Mouse (Mus musculus) ES-Bruce4 (cell line): ENCODE measurements around the gene Csnk2a1. TPM values are rescaled to one million over a fixed set of nuclear protein-coding genes. Genes with fewer than 3 reads are reported as not detected.

Experiments used
- H3K27ac ChIP-seq: 2 replicates; pipeline ENCODE4 v1.5.1; 2012; ENCODE audit warnings: low read length, inconsistent platforms; ENCODE audit not compliant: insufficient read depth
- H3K27me3 ChIP-seq: 2 replicates; pipeline ENCODE4 v1.6.1; 2012; ENCODE audit warnings: mild to moderate bottlenecking, low read length, inconsistent platforms; ENCODE audit not compliant: control insufficient read depth, poor library complexity, insufficient read depth, severe bottlenecking
- H3K36me3 ChIP-seq: 2 replicates; pipeline ENCODE4 v1.6.1; 2012; ENCODE audit warnings: inconsistent platforms, mild to moderate bottlenecking, low read length, moderate library complexity; ENCODE audit not compliant: control insufficient read depth, poor library complexity, insufficient read depth, severe bottlenecking
- H3K4me1 ChIP-seq: one replicate; pipeline ENCODE4 v1.8.1; 2011; ENCODE audit warnings: low read length; ENCODE audit not compliant: control insufficient read depth, insufficient read depth
- H3K4me3 ChIP-seq: 2 replicates; pipeline ENCODE4 v1.5.1; 2011; ENCODE audit warnings: low read depth, mild to moderate bottlenecking, low read length
- H3K9ac ChIP-seq: 2 replicates; pipeline ENCODE4 v1.6.1; 2012; ENCODE audit warnings: low read depth, mild to moderate bottlenecking, inconsistent platforms; ENCODE audit not compliant: poor library complexity, severe bottlenecking
- H3K9me3 ChIP-seq: replicated peaks from 2 replicates; pipeline ENCODE4 v1.6.1; 2012; ENCODE audit warnings: mild to moderate bottlenecking, low read length, inconsistent platforms; ENCODE audit not compliant: control insufficient read depth, poor library complexity, insufficient read depth, severe bottlenecking
- CTCF ChIP-seq: IDR thresholded peaks from one replicate; pipeline ENCODE4 v1.8.1; 2011; ENCODE audit warnings: low read depth, low read length
- EP300 ChIP-seq: IDR thresholded peaks from 2 replicates; pipeline ENCODE4 v1.6.1; 2011; ENCODE audit warnings: low read depth, low read length; ENCODE audit not compliant: insufficient read depth
- POLR2A ChIP-seq: IDR thresholded peaks from one replicate; pipeline ENCODE4 v1.8.1; 2011; ENCODE audit warnings: low read length; ENCODE audit not compliant: insufficient read depth
- polyA plus RNA-seq: library from polyadenylated mRNA; stranded (reverse); fragments of >200 nt; gene quantifications from 2 replicates; pipeline ENCODE4 v1.2.4, GENCODE M21; 2011; ENCODE audit warnings: low read depth; ENCODE audit not compliant: missing spikeins, insufficient read depth, insufficient read length

Gene Csnk2a1
- polyA plus RNA-seq, result 258 and 280 TPM in 2 replicates

- Histone ChIP-seq H3K36me3 (peaks cover 11% of the 10 kb centered on the region), H3K27me3 (no peaks in the 10 kb centered on the region), H3K4me1 (peaks cover 5% of the 10 kb centered on the region), H3K27ac (peak within 1 kb of the TSS; percentile 87), H3K9ac (peak within 1 kb of the TSS; percentile 95), H3K9me3 (no peaks in the 10 kb centered on the region), H3K4me3 (peak within 1 kb of the TSS; percentile 99)
- TF ChIP-seq CTCF (no peak), POLR2A (no peak), EP300 (no peak)
Measured at GRCm38 (mm10) chr2:152226248-152227050, at the start of gene Csnk2a1. Csnk2a1 (plus strand) TSS chr2:152226839.

GRCm38 (mm10) chr2:152177162-152177805 is 49.4 kb upstream of the Csnk2a1 start:
- Histone ChIP-seq H3K9ac (peak overlapping the region; percentile 72), H3K27ac (peak overlapping the region; percentile 99), H3K36me3 (peaks cover 1% of the 10 kb centered on the region), H3K27me3 (no peaks in the 10 kb centered on the region), H3K4me1 (no peaks in the 10 kb centered on the region), H3K4me3 (peak overlapping the region; percentile 83), H3K9me3 (0 out of 2 replicates have a peak, but pooled peaks cover 6% of the 10 kb centered on the region)
- TF ChIP-seq EP300 (peak; percentile 95; the same call in 1 of the 2 replicates), POLR2A (no peak), CTCF (no peak)

- H3K36me3 ChIP-seq, result peaks cover 5% of the 10 kb centered on the region
- peak overlapping the region; percentile 99 for H3K27ac ChIP-seq
- 0 out of 2 replicates have a peak, but pooled peaks cover 6% of the 10 kb centered on the region for H3K9me3 ChIP-seq
- H3K27me3 ChIP-seq, result no peaks in the 10 kb centered on the region
- TF ChIP-seq POLR2A, result no peak
- TF ChIP-seq CTCF, result no peak
- H3K9ac ChIP-seq, result peak overlapping the region; percentile 72
- H3K4me3 ChIP-seq, result peak overlapping the region; percentile 83
- no peaks in the 10 kb centered on the region for H3K4me1 ChIP-seq
Measured at GRCm38 (mm10) chr2:152177806-152178170, 48.9 kb upstream of the Csnk2a1 start.

- H3K36me3 ChIP-seq, result peaks cover 5% of the 10 kb centered on the region
- peak overlapping the region; percentile 99 for H3K27ac ChIP-seq
- no peaks in the 10 kb centered on the region for H3K27me3 ChIP-seq
- TF ChIP-seq EP300, result peak; percentile 80
- no peak for TF ChIP-seq POLR2A
- 0 out of 2 replicates have a peak, but pooled peaks cover 5% of the 10 kb centered on the region for H3K9me3 ChIP-seq
- peak overlapping the region; percentile 72 for H3K9ac ChIP-seq
- H3K4me3 ChIP-seq, result peak overlapping the region; percentile 41
- no peaks in the 10 kb centered on the region for H3K4me1 ChIP-seq
Measured at GRCm38 (mm10) chr2:152178345-152178744, 48.3 kb upstream of the Csnk2a1 start.

GRCm38 (mm10) chr2:152179301-152179700 is 47.3 kb upstream of the Csnk2a1 start:
- H3K9me3 ChIP-seq, result 0 out of 2 replicates have a peak, but pooled peaks cover 1% of the 10 kb centered on the region
- TF ChIP-seq POLR2A, result no peak
- peak; percentile 42; the same call in 1 of the 2 replicates for TF ChIP-seq EP300
- peak overlapping the region; percentile 72 for H3K9ac ChIP-seq
- no peaks in the 10 kb centered on the region for H3K27me3 ChIP-seq
- H3K4me3 ChIP-seq, result peak overlapping the region; percentile 41
- peaks cover 5% of the 10 kb centered on the region for H3K36me3 ChIP-seq
- H3K27ac ChIP-seq, result peak overlapping the region; percentile 99
- H3K4me1 ChIP-seq, result no peaks in the 10 kb centered on the region

GRCm38 (mm10) chr2:152180323-152180722 is 46.3 kb upstream of the Csnk2a1 start:
- Histone ChIP-seq H3K4me1 (no peaks in the 10 kb centered on the region), H3K27ac (peak overlapping the region; percentile 99), H3K9me3 (0 out of 2 replicates have a peak, but pooled peaks cover 3% of the 10 kb centered on the region)

More at GRCm38 (mm10) chr2:152180323-152180722, 46.3 kb upstream of the Csnk2a1 start:
- peak overlapping the region; percentile 59 for H3K4me3 ChIP-seq
- H3K36me3 ChIP-seq, result peaks cover 5% of the 10 kb centered on the region
- H3K9ac ChIP-seq, result peak overlapping the region; percentile 72; the same call in 1 of the 2 replicates
- no peaks in the 10 kb centered on the region for H3K27me3 ChIP-seq
- no peak for TF ChIP-seq POLR2A
- peak; percentile 82 for TF ChIP-seq EP300
